Mouse (Mus musculus): ENCODE data around the gene Nsdhl.

The Nsdhl gene

DNA sequence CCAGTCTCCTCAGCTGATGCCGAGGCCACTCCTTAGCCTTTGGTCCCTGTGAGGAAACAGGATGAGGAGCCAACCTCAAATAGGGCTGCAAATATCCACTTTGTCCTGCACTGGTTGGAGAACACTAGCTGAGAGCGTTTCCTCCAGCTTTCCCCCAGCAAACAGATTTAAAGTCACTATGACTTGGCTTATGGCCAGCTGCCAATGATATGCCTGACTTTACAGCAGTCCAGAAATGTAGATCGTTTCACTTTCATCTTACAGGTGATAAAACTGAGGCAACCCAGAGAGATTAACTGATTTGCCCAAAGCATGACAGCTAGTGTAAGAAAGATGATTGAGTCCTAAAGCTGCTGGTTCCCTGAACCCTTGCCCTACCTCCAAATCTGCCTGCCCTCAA lies 77.2 kb downstream of the Nsdhl start:
- no peak for DNase-seq (ENCODE audit: low spot score in 2 of 2)

DNA sequence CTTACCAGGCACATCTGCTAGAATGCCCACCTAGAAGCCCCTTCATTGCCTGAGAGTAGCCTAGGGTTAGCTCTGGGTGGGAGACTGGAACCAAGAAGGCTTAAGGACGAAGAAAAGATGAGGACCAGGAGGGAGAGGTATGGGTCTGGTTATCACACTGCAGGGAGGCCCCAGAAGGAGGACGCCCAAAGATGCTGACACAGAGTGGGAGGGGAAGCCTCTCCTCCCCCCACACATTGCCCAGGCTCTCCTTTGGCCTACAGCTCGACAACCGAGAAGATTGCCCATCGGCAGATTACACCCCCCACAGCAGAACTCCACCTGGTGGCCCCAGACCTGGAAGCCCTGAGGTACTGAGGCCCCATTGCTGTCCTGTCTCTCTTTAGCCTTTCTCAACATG lies 84.8 kb downstream of the Nsdhl start:
- DNase-seq (ENCODE audit: low spot score in 2 of 2) = no peak

GRCm38 (mm10) chrX:73005678-73006077 lies 87.3 kb downstream of the Nsdhl start:
- no peak for DNase-seq (ENCODE audit: low spot score in 2 of 2)

DNA sequence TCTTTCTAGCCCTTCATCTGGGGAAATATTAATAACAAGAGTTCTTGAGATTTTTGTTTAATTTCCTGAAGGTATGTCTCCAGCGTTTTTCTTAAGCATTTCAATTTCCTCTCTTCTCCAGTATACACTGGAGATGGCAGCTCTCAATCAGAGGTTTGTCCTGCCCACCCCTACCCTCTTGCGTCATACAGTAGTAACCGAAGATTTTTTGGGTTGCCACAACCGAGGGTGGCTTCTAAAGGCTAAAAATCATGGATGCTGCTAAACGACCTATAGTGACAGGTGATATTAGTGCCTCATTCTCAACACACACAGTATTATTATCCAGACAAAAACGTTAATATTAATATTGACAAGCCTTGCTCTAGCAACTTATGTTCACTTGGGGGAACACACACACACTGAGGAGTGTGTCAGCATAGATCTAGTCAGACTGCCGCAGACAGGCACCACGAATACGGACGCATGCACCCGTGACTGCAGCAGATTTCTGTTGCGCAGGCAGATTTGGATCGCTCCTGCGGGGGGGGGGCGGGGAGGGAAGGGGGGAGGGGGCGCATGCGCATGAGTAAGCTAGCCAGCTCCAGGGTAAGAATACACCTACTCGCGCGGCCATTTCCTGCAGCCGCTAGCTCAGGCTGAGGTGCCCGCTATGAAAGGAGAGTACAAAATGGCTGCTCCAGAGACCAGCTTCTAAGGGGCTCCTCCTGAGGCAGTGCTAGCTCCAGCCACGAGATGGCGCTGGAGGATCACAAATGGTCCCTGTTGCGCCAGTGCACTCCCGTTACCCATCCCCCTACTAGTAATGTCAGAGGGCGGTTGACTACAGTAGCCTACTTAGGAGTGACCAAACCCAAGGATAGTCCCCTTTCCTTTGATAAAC lies 89.5 kb downstream of the Nsdhl start:
- peak; percentile 84 to 91 for DNase-seq (ENCODE audit: low spot score in 2 of 2)

All from urinary bladder, postnatal 36 days (tissue).